Mouse (Mus musculus) liver, adult 2 months (tissue): Measurements from ENCODE around the gene Mrap. TPM values are rescaled to one million over a fixed set of nuclear protein-coding genes. Genes with fewer than 3 reads are reported as not detected.
A peak's percentile ranks its signal among the peaks of the same experiment; 100 is the strongest.

Experiments used
- DNase-seq: peaks from one replicate; pipeline ENCODE4 v3.0.0-alpha.2; 2011; ENCODE audit warnings: low read depth, low spot score; ENCODE audit errors: extremely low read depth
- H3K27ac ChIP-seq: fragments of 200-500 bp; replicated peaks from 2 replicates; pipeline ENCODE4 v1.5.1; 2012; ENCODE audit warnings: low read depth, mild to moderate bottlenecking, control low read depth, inconsistent platforms, low read length; ENCODE audit not compliant: insufficient read depth
- H3K27me3 ChIP-seq: fragments of 200-500 bp; 2 replicates; pipeline ENCODE4 v1.6.1; 2012; ENCODE audit warnings: mild to moderate bottlenecking, moderate library complexity, low read length, inconsistent platforms; ENCODE audit not compliant: control insufficient read depth, insufficient read depth
- H3K36me3 ChIP-seq: fragments of 200-500 bp; 2 replicates; pipeline ENCODE4 v1.6.1; 2012; ENCODE audit warnings: low read length, inconsistent platforms; ENCODE audit not compliant: control insufficient read depth, insufficient read depth
- H3K4me1 ChIP-seq: fragments of 200-500 bp; 2 replicates; pipeline ENCODE4 v1.6.1; 2011; ENCODE audit warnings: low read length; ENCODE audit not compliant: control insufficient read depth, insufficient read depth
- H3K4me3 ChIP-seq: fragments of 200-500 bp; 2 replicates; pipeline ENCODE4 v1.5.1; 2011; ENCODE audit warnings: low read depth, mild to moderate bottlenecking, control low read depth, low read length, moderate library complexity; ENCODE audit not compliant: insufficient read depth
- H3K79me2 ChIP-seq: fragments of 200-500 bp; 2 replicates; pipeline ENCODE4 v1.6.1; 2012; ENCODE audit warnings: inconsistent platforms, mild to moderate bottlenecking, low read length, moderate library complexity; ENCODE audit not compliant: control insufficient read depth, insufficient read depth
- H3K9ac ChIP-seq: fragments of 200-500 bp; 2 replicates; pipeline ENCODE4 v1.6.1; 2012; ENCODE audit warnings: low read depth, mild to moderate bottlenecking, control low read depth, inconsistent platforms, low read length
- CTCF ChIP-seq: fragments of 200-500 bp; IDR thresholded peaks from 2 replicates; pipeline ENCODE4 v1.5.1; 2011; ENCODE audit warnings: low read depth, low read length, control low read depth
- POLR2A ChIP-seq: fragments of 200-500 bp; IDR thresholded peaks from 2 replicates; pipeline ENCODE4 v1.6.1; 2011; ENCODE audit warnings: low read length, control low read depth; ENCODE audit not compliant: insufficient read depth; ENCODE audit errors: extremely low read depth
- WGBS: fragments of 180-500 bp; shearing (Covaris S2); methylation state at CpG from one replicate; pipeline ENCODE4 v1.1.7; 2018; 5-methylcytosine and 5-hydroxymethylcytosine counted together
- polyA plus RNA-seq: library from polyadenylated mRNA; depleted of rRNA; stranded (reverse); fragments of >200 nt; gene quantifications from 2 replicates; pipeline ENCODE4 v1.2.3, GENCODE M21; 2012
- total RNA-seq: library from RNA; depleted of rRNA; stranded (reverse); fragments of >200 nt; gene quantifications from 2 replicates; pipeline ENCODE4 v1.2.3, GENCODE M21; 2014

The Mrap gene
- total and polyA plus RNA-seq, 2 experiments, result 60.5 to 173 TPM

GRCm38 (mm10) chr16:90783302-90783701, 45.3 kb downstream of the Mrap start:
- no peaks in the 10 kb centered on the region for H3K79me2 ChIP-seq
- no peak for DNase-seq
- H3K27me3 ChIP-seq, result no peaks in the 10 kb centered on the region
- H3K9ac ChIP-seq, result no peak overlapping the region
- H3K4me3 ChIP-seq, result no peak overlapping the region
- WGBS, result 94% methylated on average over 11 of the region's 11 CpGs
- H3K27ac ChIP-seq, result no peak overlapping the region
- H3K4me1 ChIP-seq, result peaks cover 3% of the 10 kb centered on the region
- TF ChIP-seq POLR2A (no peak), CTCF (no peak)
- H3K36me3 ChIP-seq, result peaks cover 18% of the 10 kb centered on the region

- Histone ChIP-seq H3K27me3 (no peaks in the 10 kb centered on the region), H3K36me3 (peaks cover 26% of the 10 kb centered on the region), H3K27ac (no peak overlapping the region), H3K4me1 (no peaks in the 10 kb centered on the region; the same call in 1 of the 2 replicates), H3K9ac (no peak overlapping the region), H3K79me2 (no peaks in the 10 kb centered on the region), H3K4me3 (no peak overlapping the region)
- DNase-seq, result peak; percentile 85
- WGBS, result 29% methylated on average over 4 of the region's 4 CpGs
- TF ChIP-seq POLR2A (no peak), CTCF (no peak)
Measured at GRCm38 (mm10) chr16:90785257-90785656, 47.2 kb downstream of the Mrap start.

- H3K4me3 ChIP-seq, result no peak overlapping the region
- WGBS, result 94% methylated on average over 6 of the region's 6 CpGs
- no peaks in the 10 kb centered on the region for H3K27me3 ChIP-seq
- no peaks in the 10 kb centered on the region for H3K79me2 ChIP-seq
- TF ChIP-seq POLR2A, result no peak
- no peak for TF ChIP-seq CTCF
- no peak overlapping the region for H3K27ac ChIP-seq
- H3K36me3 ChIP-seq, result peaks cover 29% of the 10 kb centered on the region
- DNase-seq, result no peak
- no peaks in the 10 kb centered on the region; the same call in 1 of the 2 replicates for H3K4me1 ChIP-seq
- H3K9ac ChIP-seq, result no peak overlapping the region
Measured at GRCm38 (mm10) chr16:90788580-90788979, 50.6 kb downstream of the Mrap start.

GRCm38 (mm10) chr16:90790946-90791345, 52.9 kb downstream of the Mrap start:
- 95% methylated on average over 6 of the region's 6 CpGs for WGBS
- no peaks in the 10 kb centered on the region for H3K4me1 ChIP-seq
- no peak overlapping the region for H3K9ac ChIP-seq
- no peak for TF ChIP-seq POLR2A
- TF ChIP-seq CTCF, result no peak
- H3K4me3 ChIP-seq, result no peak overlapping the region
- no peaks in the 10 kb centered on the region for H3K27me3 ChIP-seq
- no peak for DNase-seq
- H3K27ac ChIP-seq, result no peak overlapping the region
- peaks cover 36% of the 10 kb centered on the region for H3K36me3 ChIP-seq
- H3K79me2 ChIP-seq, result no peaks in the 10 kb centered on the region

- no peak overlapping the region for H3K9ac ChIP-seq
- 76% methylated on average over 5 of the region's 5 CpGs for WGBS
- H3K79me2 ChIP-seq, result no peaks in the 10 kb centered on the region
- H3K36me3 ChIP-seq, result peaks cover 39% of the 10 kb centered on the region
- H3K27ac ChIP-seq, result no peak overlapping the region
- no peak for TF ChIP-seq POLR2A
- TF ChIP-seq CTCF, result no peak
- no peaks in the 10 kb centered on the region for H3K4me1 ChIP-seq
- H3K27me3 ChIP-seq, result no peaks in the 10 kb centered on the region
- DNase-seq, result no peak
- H3K4me3 ChIP-seq, result no peak overlapping the region
Measured at GRCm38 (mm10) chr16:90792066-90792465, 54.1 kb downstream of the Mrap start.

GRCm38 (mm10) chr16:90792500-90792899, 54.5 kb downstream of the Mrap start:
- Histone ChIP-seq H3K27ac (no peak overlapping the region), H3K36me3 (peaks cover 41% of the 10 kb centered on the region), H3K79me2 (no peaks in the 10 kb centered on the region), H3K4me1 (no peaks in the 10 kb centered on the region), H3K9ac (no peak overlapping the region), H3K27me3 (no peaks in the 10 kb centered on the region), H3K4me3 (no peak overlapping the region)
- DNase-seq, result peak; percentile 40
- TF ChIP-seq POLR2A (no peak), CTCF (no peak)
- WGBS, result 34% methylated on average over 3 of the region's 3 CpGs
